Mouse (Mus musculus) E14TG2a.4 (cell line): ENCODE measurements at regions not wholly inside any gene's neighbourhood (a gene's known extent, or its start where the extent isn't known, plus 50 kb on each side); places are given as distances from the start of the nearest gene placed in this dataset.

Source experiments
- CTCF ChIP-seq: conservative IDR thresholded peaks from 2 replicates; pipeline ENCODE4 v1.5.1; 2014; ENCODE audit warnings: low read length
- POU5F1 ChIP-seq: IDR thresholded peaks from 2 replicates; pipeline ENCODE4 v1.6.1; 2014; ENCODE audit warnings: low read length, borderline replicate concordance

DNA sequence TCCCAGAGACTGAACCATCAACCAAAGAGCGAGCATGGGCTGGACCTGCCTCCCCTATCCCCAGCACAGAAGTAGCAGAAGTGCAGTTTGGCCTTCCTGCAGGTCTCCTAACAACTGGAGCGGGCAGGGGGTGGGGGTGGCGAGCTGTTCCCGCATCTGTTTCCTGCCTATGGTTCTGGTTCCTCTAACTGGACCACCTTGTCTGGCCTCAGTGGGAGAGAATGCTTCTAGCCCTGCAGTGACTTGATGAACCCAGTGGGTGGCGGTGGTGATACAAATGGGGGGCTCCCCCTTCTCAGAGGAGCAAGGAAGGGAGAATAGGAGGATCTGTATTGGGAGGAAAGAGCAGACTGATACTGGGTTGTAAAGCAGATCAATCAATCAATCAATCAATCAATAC is 69.2 kb upstream of the Chmp2b start:
- TF ChIP-seq CTCF, result peak; percentile 53
- TF ChIP-seq POU5F1, result no peak
